Mouse (Mus musculus) CH12.LX (cell line): Measurements from ENCODE around the gene Gnptab. TPM values are rescaled to one million over a fixed set of nuclear protein-coding genes. Genes with fewer than 3 reads are reported as not detected.

Experiments used
- polyA plus RNA-seq: library from polyadenylated mRNA; unstranded; fragments of >175 nt; gene quantifications from 2 replicates; pipeline ENCODE4 v1.2.1, GENCODE M21; 2012; ENCODE audit warnings: low read depth; ENCODE audit not compliant: insufficient read length
- total RNA-seq, 2 experiments: library from RNA; depleted of rRNA; stranded (reverse); fragments of 300-350 nt in 1 of 2; fragments of >200 nt in 1 of 2; gene quantifications; 2 replicates each; pipeline ENCODE4 v1.2.3; 2012 to 2014

Gene Gnptab
- total and polyA plus RNA-seq, 3 experiments = 13.2 to 38.2 (median 18.0) TPM

Other genes starting within 250 kb of the Gnptab start
- gene Parpbp, start 232.2 kb upstream of the Gnptab start, total RNA-seq (2012; rRNA removed) = 19.8 and 23.2 TPM in 2 replicates
- gene Parpbp, start 232.2 kb upstream of the Gnptab start, total RNA-seq (2014; rRNA removed) = 35.0 and 44.6 TPM in 2 replicates
- gene Parpbp, start 232.2 kb upstream of the Gnptab start, polyA plus RNA-seq = 16.9 and 19.5 TPM in 2 replicates
- gene Nup37, start 232.1 kb upstream of the Gnptab start, total RNA-seq (2012; rRNA removed) = 59.2 and 71.1 TPM in 2 replicates
- gene Nup37, start 232.1 kb upstream of the Gnptab start, total RNA-seq (2014; rRNA removed) = 222 and 243 TPM in 2 replicates
- gene Nup37, start 232.1 kb upstream of the Gnptab start, polyA plus RNA-seq = 76.3 and 82.4 TPM in 2 replicates
- gene Washc3, start 178.0 kb upstream of the Gnptab start, total RNA-seq (2012; rRNA removed) = 59.3 and 65.4 TPM in 2 replicates
- 129 and 134 TPM in 2 replicates for gene Washc3, start 178.0 kb upstream of the Gnptab start, total RNA-seq (2014; rRNA removed)
- 67.8 and 71.8 TPM in 2 replicates for gene Washc3, start 178.0 kb upstream of the Gnptab start, polyA plus RNA-seq
- gene Dram1, start 52 bp upstream of the Gnptab start, total RNA-seq (2012; rRNA removed) = 0.04 TPM in 2 replicates
- not detected in 2 replicates for gene Dram1, start 52 bp upstream of the Gnptab start, total RNA-seq (2014; rRNA removed)
- not detected in 2 replicates for gene Dram1, start 52 bp upstream of the Gnptab start, polyA plus RNA-seq
- not detected in 2 replicates for gene Sycp3, start 80.4 kb downstream of the Gnptab start, total RNA-seq (2012; rRNA removed)
- not detected in 2 replicates for gene Sycp3, start 80.4 kb downstream of the Gnptab start, total RNA-seq (2014; rRNA removed)
- not detected in 2 replicates for gene Sycp3, start 80.4 kb downstream of the Gnptab start, polyA plus RNA-seq
- gene Chpt1, start 124.9 kb downstream of the Gnptab start, total RNA-seq (2012; rRNA removed) = 8.0 and 8.1 TPM in 2 replicates
- gene Chpt1, start 124.9 kb downstream of the Gnptab start, total RNA-seq (2014; rRNA removed) = 8.1 and 10.0 TPM in 2 replicates
- gene Chpt1, start 124.9 kb downstream of the Gnptab start, polyA plus RNA-seq = 8.7 and 10.1 TPM in 2 replicates
- not detected in 2 replicates for gene Mybpc1, start 226.0 kb downstream of the Gnptab start, total RNA-seq (2012; rRNA removed)
- not detected in 2 replicates for gene Mybpc1, start 226.0 kb downstream of the Gnptab start, total RNA-seq (2014; rRNA removed)
- gene Mybpc1, start 226.0 kb downstream of the Gnptab start, polyA plus RNA-seq = not detected in 2 replicates